Mouse (Mus musculus): ENCODE measurements around the gene Gm28042. TPM values are rescaled to one million over a fixed set of nuclear protein-coding genes. Genes with fewer than 3 reads are reported as not detected.

Gene Gm28042
- total RNA-seq (2021), result under 1 TPM; 0.57 to 0.72 TPM
- long read RNA-seq, experiment 1, partial matches to known transcripts, result 0 of 6 reads
- long read RNA-seq, experiment 1, other reads (novel, unspliced or antisense), result 6 of 6 reads
- long read RNA-seq, experiment 2, partial matches to known transcripts, result 0 of 3 reads
- long read RNA-seq, experiment 2, other reads (novel, unspliced or antisense), result 3 of 3 reads

- DNase-seq, result peak; percentile 94 to 97
Measured at GRCm38 (mm10) chr2:120026984-120027949, at the start of gene Gm28042, which contains the start of gene Jmjd7. TSS of gene Gm28042 (plus strand) at chr2:120027493. TSS of gene Jmjd7 (plus strand) at chr2:120027483.

- no peak for DNase-seq
Measured at GRCm38 (mm10) chr2:119980343-119980986, 46.8 kb upstream of the Gm28042 start.

- no peak for DNase-seq
Measured at GRCm38 (mm10) chr2:119981631-119982030, 45.7 kb upstream of the Gm28042 start.

- DNase-seq, result no peak
Measured at GRCm38 (mm10) chr2:119985871-119986270, 41.4 kb upstream of the Gm28042 start.

- DNase-seq, result no peak
Measured at GRCm38 (mm10) chr2:119986369-119986768, 40.9 kb upstream of the Gm28042 start.

- no peak for DNase-seq
Measured at GRCm38 (mm10) chr2:119987441-119987840, 39.9 kb upstream of the Gm28042 start.

- no peak for DNase-seq
Measured at GRCm38 (mm10) chr2:119988952-119989351, 38.3 kb upstream of the Gm28042 start.

- DNase-seq, result no peak
Measured at GRCm38 (mm10) chr2:119990881-119991280, 36.4 kb upstream of the Gm28042 start.

GRCm38 (mm10) chr2:119992349-119992748, 34.9 kb upstream of the Gm28042 start:
- DNase-seq, result peak in 1 of 2 experiments; percentile 33

- DNase-seq, result no peak
Measured at GRCm38 (mm10) chr2:119993515-119993914, 33.8 kb upstream of the Gm28042 start.

- DNase-seq, result no peak
Measured at GRCm38 (mm10) chr2:119994839-119995238, 32.5 kb upstream of the Gm28042 start.

- DNase-seq, result peak; percentile 43 to 48
Measured at GRCm38 (mm10) chr2:119995391-119996281, 31.7 kb upstream of the Gm28042 start.

- peak in 1 of 2 experiments; percentile 39 for DNase-seq
Measured at GRCm38 (mm10) chr2:119997354-119997753, 29.9 kb upstream of the Gm28042 start.

- no peak for DNase-seq
Measured at GRCm38 (mm10) chr2:119999731-120000130, 27.6 kb upstream of the Gm28042 start.

GRCm38 (mm10) chr2:120000882-120001584, 26.3 kb upstream of the Gm28042 start:
- no peak for DNase-seq

- no peak for DNase-seq
Measured at GRCm38 (mm10) chr2:120001956-120002355, 25.3 kb upstream of the Gm28042 start.

GRCm38 (mm10) chr2:120003970-120004369, 23.3 kb upstream of the Gm28042 start:
- DNase-seq, result no peak

- DNase-seq, result no peak
Measured at GRCm38 (mm10) chr2:120006696-120007095, 20.6 kb upstream of the Gm28042 start.

- DNase-seq, result no peak
Measured at GRCm38 (mm10) chr2:120007680-120008210, 19.5 kb upstream of the Gm28042 start.

- DNase-seq, result peak in 1 of 2 experiments; percentile 37
Measured at GRCm38 (mm10) chr2:120008672-120009071, 18.6 kb upstream of the Gm28042 start.
